Mouse (Mus musculus) neural tube, embryonic 14.5 days (tissue): ENCODE results near the gene Aqp3. TPM values are rescaled to one million over a fixed set of nuclear protein-coding genes. Genes with fewer than 3 reads are reported as not detected.

ENCODE experiments used
- ATAC-seq: fragments of 200-750 bp; cut with Nextera tagmentation; 2 replicates; pipeline ENCODE4 v1.8.0; 2017; ENCODE audit warnings: low read depth, mild to moderate bottlenecking, moderate TSS enrichment, moderate library complexity
- H3K27ac ChIP-seq: fragments of 300-500 bp; sonication (generic); 2 replicates; pipeline ENCODE4 v1.5.1; 2014; ENCODE audit warnings: low read depth, mild to moderate bottlenecking, control low read depth, low read length, moderate library complexity, mixed read lengths
- H3K27me3 ChIP-seq: fragments of 300-500 bp; sonication (generic); 2 replicates; pipeline ENCODE4 v1.6.1; 2014; ENCODE audit warnings: low read length; ENCODE audit not compliant: control insufficient read depth, insufficient read depth
- H3K36me3 ChIP-seq: fragments of 300-500 bp; sonication (generic); 2 replicates; pipeline ENCODE4 v1.6.1; 2014; ENCODE audit warnings: low read length, mixed read lengths; ENCODE audit not compliant: control insufficient read depth, insufficient read depth
- H3K4me1 ChIP-seq: fragments of 300-500 bp; sonication (generic); 2 replicates; pipeline ENCODE4 v1.6.1; 2014; ENCODE audit warnings: low read length; ENCODE audit not compliant: control insufficient read depth, insufficient read depth
- H3K4me2 ChIP-seq: fragments of 300-500 bp; sonication (generic); 2 replicates; pipeline ENCODE4 v1.6.1; 2014; ENCODE audit warnings: mild to moderate bottlenecking, low read depth, low read length, control low read depth
- H3K4me3 ChIP-seq: fragments of 300-500 bp; sonication (generic); 2 replicates; pipeline ENCODE4 v1.5.1; 2014; ENCODE audit warnings: low read depth, low read length, control low read depth, mixed read lengths
- H3K9ac ChIP-seq: fragments of 300-500 bp; sonication (generic); replicated peaks from 2 replicates; pipeline ENCODE4 v1.6.1; 2014; ENCODE audit warnings: low read depth, mild to moderate bottlenecking, control low read depth, low read length, mixed read lengths
- H3K9me3 ChIP-seq: fragments of 300-500 bp; sonication (generic); 2 replicates; pipeline ENCODE4 v1.6.1; 2016; ENCODE audit warnings: low read length; ENCODE audit not compliant: control insufficient read depth
- WGBS: fragments of 180-500 bp; shearing (Covaris S2); extraction: QIAGEN DNeasy Blood & Tissue Kit; methylation state at CpG from one replicate; pipeline ENCODE4 v1.1.7; 2014; 5-methylcytosine and 5-hydroxymethylcytosine counted together
- polyA plus RNA-seq: library from polyadenylated mRNA; unstranded; fragments of >200 nt; fragmentation: Nextera tagmentation; extraction: Ambion mirVana; gene quantifications from 2 replicates; pipeline ENCODE4 v1.2.1, GENCODE M21; 2014

The Aqp3 gene
- polyA plus RNA-seq, 1 experiment from 2014 or later: 0.19 TPM

DNA sequence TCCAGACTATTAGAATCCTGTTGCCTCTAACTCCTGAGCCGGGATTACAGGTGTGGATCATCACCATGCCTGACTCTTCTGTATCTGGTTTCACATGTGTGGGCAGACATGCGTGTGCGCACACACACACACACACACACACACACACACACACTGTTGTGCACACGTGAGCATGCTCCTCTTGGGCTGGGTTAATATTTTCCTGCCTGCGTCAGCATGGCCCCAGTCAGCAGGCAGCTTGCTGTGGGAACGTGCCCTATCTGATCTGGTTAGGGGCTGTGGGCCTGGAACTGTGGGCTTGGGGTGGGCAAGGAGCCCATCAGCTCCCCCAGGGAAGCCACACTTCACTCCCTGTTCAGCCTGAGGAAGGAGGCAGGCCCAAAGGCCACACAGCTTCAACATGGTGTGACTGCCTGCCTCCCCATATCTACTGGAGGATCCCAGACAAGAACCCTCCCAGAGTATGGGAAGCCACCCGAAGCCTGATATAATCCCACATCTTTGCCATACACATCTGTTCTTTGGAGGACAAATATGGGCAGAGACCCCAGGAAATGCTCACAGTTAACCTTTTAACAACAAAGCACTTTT is 41.1 kb downstream of the Aqp3 start:
- H3K9ac ChIP-seq: no peak overlapping the region
- 76% methylated on average over 7 of the region's 7 CpGs for WGBS
- no peak overlapping the region for H3K4me3 ChIP-seq
- ATAC-seq: no peak
- H3K9me3 ChIP-seq: no peaks in the 10 kb centered on the region
- H3K4me2 ChIP-seq: no peak overlapping the region
- H3K27me3 ChIP-seq: no peaks in the 10 kb centered on the region
- H3K36me3 ChIP-seq: no peaks in the 10 kb centered on the region
- H3K27ac ChIP-seq: no peak overlapping the region
- H3K4me1 ChIP-seq: no peaks in the 10 kb centered on the region

DNA sequence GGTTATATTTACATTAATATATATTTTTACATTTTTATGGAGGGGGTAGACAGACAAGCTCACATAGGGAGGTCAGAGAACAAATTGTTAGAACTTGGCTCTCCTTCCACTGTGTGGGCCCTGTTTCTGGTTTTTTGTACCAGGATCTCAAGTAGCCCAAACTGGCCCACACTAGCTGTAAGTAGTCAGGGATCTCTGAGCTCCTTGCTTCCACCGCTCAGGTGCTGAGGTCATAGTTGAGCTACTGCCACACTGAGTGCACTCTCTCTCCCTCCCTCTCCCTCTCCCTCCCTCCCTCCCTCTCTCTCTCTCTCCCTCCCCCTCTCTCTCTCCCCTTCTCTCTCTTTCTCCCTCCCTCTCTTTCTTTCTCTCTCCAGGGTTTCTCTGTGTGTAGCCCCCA is 41.7 kb downstream of the Aqp3 start:
- Histone ChIP-seq H3K4me1 (no peaks in the 10 kb centered on the region), H3K36me3 (no peaks in the 10 kb centered on the region), H3K27ac (no peak overlapping the region), H3K27me3 (no peaks in the 10 kb centered on the region), H3K4me2 (no peak overlapping the region), H3K4me3 (no peak overlapping the region), H3K9ac (no peak overlapping the region), H3K9me3 (no peaks in the 10 kb centered on the region)
- ATAC-seq: no peak
- WGBS: 32% methylated on average over 1 of the region's 1 CpGs

DNA sequence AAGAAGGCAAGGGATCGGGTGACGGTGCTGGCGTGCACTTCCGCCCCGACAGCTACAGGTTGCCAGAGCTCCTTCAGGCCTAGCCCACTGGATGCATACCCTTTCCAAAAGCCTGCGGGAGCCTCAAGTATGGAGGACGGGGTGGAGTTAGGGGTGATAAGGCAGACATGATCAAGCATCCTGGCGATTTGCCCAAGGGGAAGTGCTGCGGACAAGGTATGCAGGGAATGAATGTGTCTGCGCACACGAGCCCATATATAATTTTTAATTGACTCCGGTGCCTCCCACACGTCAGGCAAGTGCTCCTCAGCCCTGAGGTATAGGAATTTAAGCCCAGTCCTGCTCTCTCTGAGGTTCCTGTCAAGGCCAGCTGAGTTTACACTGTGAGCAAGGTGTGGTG is 42.9 kb downstream of the Aqp3 start:
- Histone ChIP-seq H3K36me3 (no peaks in the 10 kb centered on the region), H3K9me3 (no peaks in the 10 kb centered on the region), H3K9ac (no peak overlapping the region), H3K4me1 (no peaks in the 10 kb centered on the region), H3K4me2 (no peak overlapping the region), H3K27me3 (no peaks in the 10 kb centered on the region), H3K4me3 (no peak overlapping the region), H3K27ac (no peak overlapping the region)
- 77% methylated on average over 13 of the region's 13 CpGs for WGBS
- no peak for ATAC-seq

GRCm38 (mm10) chr4:41051781-41052180 is 46.2 kb downstream of the Aqp3 start:
- H3K36me3 ChIP-seq: no peaks in the 10 kb centered on the region
- H3K4me1 ChIP-seq: no peaks in the 10 kb centered on the region
- H3K9ac ChIP-seq: no peak overlapping the region
- H3K27me3 ChIP-seq: no peaks in the 10 kb centered on the region
- ATAC-seq: no peak
- no peak overlapping the region for H3K4me2 ChIP-seq
- no peak overlapping the region for H3K4me3 ChIP-seq
- no peak overlapping the region for H3K27ac ChIP-seq
- H3K9me3 ChIP-seq: no peaks in the 10 kb centered on the region
- 82% methylated on average over 7 of the region's 7 CpGs for WGBS

DNA sequence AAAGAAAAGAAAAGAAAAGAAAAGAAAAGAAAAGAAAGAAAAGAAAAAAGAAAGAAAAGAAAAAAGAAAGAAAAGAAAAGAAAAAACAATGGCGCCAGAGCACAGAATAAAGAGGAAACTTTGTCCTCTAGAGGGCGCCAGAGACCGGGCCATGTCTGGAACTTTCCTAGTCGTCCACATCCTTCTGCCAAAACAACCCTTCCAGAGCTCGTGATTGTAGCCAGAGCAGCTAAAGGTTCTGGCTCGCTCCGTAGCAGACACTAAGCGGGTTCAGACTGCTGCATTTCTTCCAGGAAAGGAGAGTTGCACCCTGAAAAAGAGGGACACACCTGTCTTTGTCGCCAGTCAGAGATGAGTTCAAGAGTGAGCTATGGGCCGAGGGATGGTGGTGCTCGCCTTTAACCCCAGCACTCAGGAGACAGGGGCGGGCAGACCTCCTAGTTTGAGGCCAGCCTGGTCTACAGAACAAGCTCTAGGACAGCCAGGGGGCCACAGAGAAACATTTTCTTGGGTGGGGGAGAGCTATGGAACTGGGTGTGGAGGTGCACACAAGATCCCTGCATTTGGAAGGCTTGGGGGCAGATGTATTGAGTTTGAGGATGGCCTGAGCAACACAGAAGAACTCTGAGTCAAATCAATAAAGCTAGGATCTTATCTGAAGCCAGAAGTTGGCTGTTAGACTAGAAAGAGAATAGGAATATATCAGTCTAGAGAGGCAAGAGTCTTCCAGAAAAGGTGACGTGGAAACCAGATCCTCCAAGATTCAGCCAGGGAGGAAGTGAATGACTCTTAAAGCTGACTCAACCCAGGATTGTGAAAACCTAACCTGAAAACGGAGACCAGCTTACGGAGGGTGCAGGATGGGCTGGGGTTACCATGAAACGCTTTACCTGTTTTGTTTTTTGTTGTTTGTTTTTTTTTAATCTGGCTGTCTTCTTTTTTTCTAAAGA is 47.0 kb downstream of the Aqp3 start:
- Histone ChIP-seq H3K27me3 (no peaks in the 10 kb centered on the region), H3K36me3 (no peaks in the 10 kb centered on the region), H3K4me2 (peak overlapping the region; percentile 41; the same call in 1 of the 2 replicates), H3K4me1 (no peaks in the 10 kb centered on the region), H3K9ac (0 out of 2 replicates have a peak overlapping the region, but pooled peaks have one; percentile 39), H3K27ac (no peak overlapping the region), H3K4me3 (no peak overlapping the region), H3K9me3 (no peaks in the 10 kb centered on the region)
- WGBS: 38% methylated on average over 16 of the region's 16 CpGs
- peak; percentile 85 for ATAC-seq

GRCm38 (mm10) chr4:41048926-41049325 is 49.1 kb downstream of the Aqp3 start:
- 72% methylated on average over 2 of the region's 2 CpGs for WGBS
- Histone ChIP-seq H3K9ac (0 out of 2 replicates have a peak overlapping the region, but pooled peaks have one; percentile 11), H3K4me2 (no peak overlapping the region), H3K36me3 (no peaks in the 10 kb centered on the region), H3K27me3 (no peaks in the 10 kb centered on the region), H3K4me1 (no peaks in the 10 kb centered on the region), H3K27ac (no peak overlapping the region), H3K4me3 (no peak overlapping the region), H3K9me3 (no peaks in the 10 kb centered on the region)
- no peak for ATAC-seq

GRCm38 (mm10) chr4:41047524-41048271 is 50.3 kb downstream of the Aqp3 start, which contains the start of gene Aqp7:
TSS of gene Aqp7 (minus strand) at chr4:41048139.
- no peaks in the 10 kb centered on the region for H3K9me3 ChIP-seq
- WGBS: 52% methylated on average over 9 of the region's 9 CpGs
- no peak for ATAC-seq

GRCm38 (mm10) chr4:41046254-41046795 is 51.7 kb downstream of the Aqp3 start:
- Histone ChIP-seq H3K4me1 (no peaks in the 10 kb centered on the region), H3K27me3 (no peaks in the 10 kb centered on the region), H3K9ac (no peak overlapping the region), H3K4me2 (no peak overlapping the region), H3K36me3 (no peaks in the 10 kb centered on the region), H3K27ac (no peak overlapping the region), H3K4me3 (no peak overlapping the region), H3K9me3 (no peaks in the 10 kb centered on the region)
- no peak for ATAC-seq
- WGBS: 90% methylated on average over 13 of the region's 13 CpGs

More at GRCm38 (mm10) chr4:41047524-41048271, 50.3 kb downstream of the Aqp3 start, which contains the start of gene Aqp7:
- Histone ChIP-seq H3K27ac (no peak within 1 kb of the TSS), H3K4me3 (no peak within 1 kb of the TSS), H3K4me1 (no peaks in the 10 kb centered on the region), H3K27me3 (no peaks in the 10 kb centered on the region), H3K4me2 (no peak within 1 kb of the TSS), H3K36me3 (no peaks in the 10 kb centered on the region), H3K9ac (0 out of 2 replicates have a peak within 1 kb of the TSS, but pooled peaks have one; percentile 11)
